Mouse (Mus musculus) brain, embryonic 18.5 days (tissue): ENCODE data around the gene Fkbp14.

Experiments
- DNase-seq: peaks from one replicate; pipeline ENCODE4 v3.0.0-alpha.2; 2012; ENCODE audit warnings: low read depth, low spot score

The Fkbp14 gene

GRCm38 (mm10) chr6:54597208-54597607 lies at the start of gene Fkbp14:
TSS of gene Fkbp14 (minus strand) at chr6:54597308.
- DNase-seq, result no peak

DNA sequence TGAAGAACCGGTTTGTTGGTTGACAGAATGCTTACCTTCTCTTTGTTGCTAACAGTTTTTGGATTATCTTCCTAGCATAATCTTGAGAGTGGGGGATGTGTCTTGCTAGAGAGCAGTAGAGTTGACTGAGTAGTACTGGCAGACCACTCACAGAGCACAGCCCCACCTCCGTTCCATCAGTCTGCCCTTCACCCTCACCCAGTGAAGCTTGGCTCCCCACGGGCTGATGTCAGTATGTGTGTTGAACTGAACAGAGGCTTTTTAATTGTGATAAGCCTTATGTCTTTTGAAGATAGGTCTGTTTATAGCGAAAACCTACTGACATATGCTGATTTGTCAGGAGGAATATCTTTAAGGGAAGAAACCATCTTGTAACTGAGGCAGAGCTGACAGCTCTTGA lies 46.1 kb upstream of the Fkbp14 start:
- no peak for DNase-seq

GRCm38 (mm10) chr6:54641953-54642352 lies 44.8 kb upstream of the Fkbp14 start:
- no peak for DNase-seq

GRCm38 (mm10) chr6:54639877-54640276 lies 42.8 kb upstream of the Fkbp14 start:
- DNase-seq, result no peak

GRCm38 (mm10) chr6:54631462-54631861 lies 34.4 kb upstream of the Fkbp14 start:
- peak; percentile 14 for DNase-seq

GRCm38 (mm10) chr6:54629734-54630133 lies 32.6 kb upstream of the Fkbp14 start:
- no peak for DNase-seq

- no peak for DNase-seq
Observed at GRCm38 (mm10) chr6:54628381-54628780, 31.3 kb upstream of the Fkbp14 start.

DNA sequence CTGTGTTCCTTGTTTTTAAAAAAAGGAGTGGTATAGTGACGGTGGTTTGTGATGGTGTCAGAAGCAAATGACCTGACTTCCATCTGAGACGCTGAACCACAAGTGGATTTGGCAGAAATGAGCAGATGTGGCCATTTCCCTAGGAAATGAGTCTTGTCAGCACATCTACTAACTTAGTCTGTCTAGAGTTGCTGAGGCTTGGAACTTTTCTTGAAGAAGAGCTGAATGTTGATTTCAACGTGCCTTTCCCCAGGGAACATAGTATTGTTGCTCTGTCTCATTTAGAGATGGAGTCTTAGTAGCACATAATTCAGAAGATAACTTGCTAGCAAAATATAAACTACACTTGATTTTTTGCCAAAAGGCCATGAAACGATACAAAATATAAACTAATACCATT lies 23.2 kb upstream of the Fkbp14 start:
- no peak for DNase-seq

DNA sequence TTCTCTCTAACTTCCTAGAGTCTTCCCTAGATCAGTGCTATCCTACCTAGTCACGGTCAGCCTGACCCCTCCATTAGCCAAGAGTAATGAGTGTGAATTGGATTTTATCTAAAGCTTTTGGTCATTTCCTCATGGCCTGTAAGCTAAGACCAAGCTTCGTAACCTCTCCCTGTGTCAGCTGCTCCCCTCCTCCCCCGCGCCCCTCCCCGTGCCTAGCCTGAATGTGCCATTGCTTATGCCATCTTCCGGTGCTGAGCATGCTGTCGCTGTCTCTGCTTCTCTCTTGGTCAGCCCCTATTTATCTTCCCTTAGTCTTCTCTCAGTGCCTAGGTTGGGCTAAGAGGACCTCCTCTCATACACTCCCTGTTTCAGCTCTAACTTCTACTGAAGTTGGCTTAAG lies 22.4 kb upstream of the Fkbp14 start:
- no peak for DNase-seq

DNA sequence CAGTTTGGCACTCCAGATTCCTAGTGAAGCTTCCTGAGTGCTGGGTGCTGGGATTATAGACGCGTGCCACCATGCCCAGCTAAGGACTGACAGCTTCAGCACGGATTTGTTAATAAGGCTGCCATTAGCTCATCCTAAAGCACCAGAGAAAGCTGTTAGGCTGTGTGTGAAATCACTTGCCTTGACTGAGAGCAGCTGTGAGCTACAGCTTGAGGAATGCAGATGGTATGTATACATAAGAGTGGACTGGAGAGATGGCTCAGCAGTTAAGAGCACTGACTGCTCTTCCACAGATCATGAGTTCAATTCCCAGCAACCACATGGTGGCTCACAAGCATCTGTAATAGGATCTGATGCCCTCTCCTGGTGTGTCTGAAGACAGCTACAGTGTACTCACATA lies 20.3 kb upstream of the Fkbp14 start:
- DNase-seq, result no peak

DNA sequence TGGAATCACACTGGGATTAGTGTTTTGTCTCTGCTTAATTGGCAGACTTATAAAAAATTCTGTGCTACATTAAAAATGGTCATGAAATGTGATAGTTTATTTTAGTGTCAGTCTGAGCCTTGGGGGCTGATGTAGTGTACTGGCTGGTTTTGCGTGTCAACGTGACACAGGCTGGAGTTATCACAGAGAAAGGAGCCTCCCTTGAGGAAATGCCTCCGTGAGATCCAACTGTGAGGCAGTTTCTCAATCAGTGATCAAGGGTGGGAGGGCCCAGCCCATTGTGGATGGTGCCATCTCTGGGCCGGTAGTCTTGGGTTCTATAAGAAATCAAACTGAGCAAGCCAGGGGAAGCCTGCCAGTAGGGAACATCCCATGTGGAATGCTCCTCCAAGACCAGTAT lies 9.1 kb upstream of the Fkbp14 start:
- DNase-seq, result no peak

- no peak for DNase-seq
Observed at GRCm38 (mm10) chr6:54604001-54604715, 7.0 kb upstream of the Fkbp14 start.

GRCm38 (mm10) chr6:54602891-54603290 lies 5.8 kb upstream of the Fkbp14 start:
- no peak for DNase-seq

DNA sequence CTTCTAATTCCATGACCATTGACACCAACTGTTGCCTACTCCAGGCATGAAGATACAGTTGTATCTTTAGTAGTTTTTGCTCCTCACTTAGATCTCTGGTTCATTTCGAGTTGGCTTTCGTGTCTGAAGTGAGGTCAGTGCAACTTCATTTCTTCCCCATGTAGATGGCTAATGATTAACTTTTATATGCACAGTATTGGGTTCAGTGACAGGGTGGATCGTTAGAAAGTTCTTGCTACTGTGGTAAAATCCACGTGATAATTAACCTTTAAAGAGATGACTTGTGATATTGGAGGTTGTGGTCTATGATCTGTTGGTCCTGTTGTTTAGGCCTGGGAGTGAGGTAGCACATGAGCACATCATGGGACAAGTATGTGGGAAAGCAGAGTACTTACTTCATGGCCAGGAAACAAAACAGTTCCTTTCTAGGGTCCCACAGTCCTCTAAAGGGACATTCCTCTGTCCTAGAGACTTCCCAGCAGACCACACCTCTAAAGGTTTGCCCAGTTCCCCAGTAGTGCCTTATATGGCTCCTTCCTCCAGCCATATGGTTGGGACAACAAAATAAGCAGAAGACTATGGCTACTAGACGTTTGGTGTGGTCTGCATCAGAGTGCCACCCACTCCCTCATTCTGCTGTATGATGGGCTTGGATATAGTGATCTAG lies 3.7 kb upstream of the Fkbp14 start:
- no peak for DNase-seq

GRCm38 (mm10) chr6:54597711-54598110 lies 603 bp upstream of the Fkbp14 start:
- DNase-seq, result no peak

GRCm38 (mm10) chr6:54595330-54595878 lies 1.7 kb downstream of the Fkbp14 start:
- no peak for DNase-seq

DNA sequence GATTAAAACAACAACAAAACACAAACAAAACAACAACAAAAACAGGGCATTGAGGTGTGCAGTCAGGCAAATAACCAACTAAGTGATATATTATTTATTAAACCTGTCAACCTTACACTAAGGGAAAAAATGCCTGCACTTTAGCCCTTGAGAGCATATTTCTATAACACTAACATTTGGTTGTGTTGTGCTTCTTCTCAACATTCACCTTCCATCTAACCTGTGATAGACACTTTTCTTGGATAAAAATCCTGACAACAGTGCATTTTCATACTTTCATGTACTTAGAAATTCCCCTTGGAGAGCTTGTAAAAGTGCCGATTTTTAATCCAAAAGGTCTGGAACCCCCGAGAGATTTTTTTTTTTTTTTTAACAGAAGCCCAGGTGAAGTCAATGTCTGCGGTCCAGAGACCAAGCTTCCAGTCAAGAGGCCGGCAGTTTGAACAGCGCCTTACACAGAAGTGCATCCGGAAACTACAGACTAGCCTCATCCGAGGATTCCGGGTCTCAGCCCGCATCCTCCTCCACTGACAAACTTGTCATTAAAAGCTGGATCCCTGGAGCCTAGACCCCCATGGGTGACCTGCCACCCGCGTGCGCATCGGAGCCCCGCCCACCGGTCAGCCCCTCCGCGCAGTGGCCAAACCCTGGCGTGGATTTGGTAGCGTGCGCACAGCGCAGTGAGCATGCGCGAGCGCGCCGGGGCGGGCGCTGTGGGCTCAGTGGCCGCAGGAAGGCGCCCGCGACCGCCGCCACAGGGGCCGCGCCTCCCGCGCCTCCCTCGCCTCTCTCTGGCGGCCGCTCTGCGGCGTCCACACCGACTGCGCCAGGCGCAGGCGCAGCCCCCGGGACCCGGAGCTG lies 2.4 kb downstream of the Fkbp14 start, which contains the start of gene Plekha8:
TSS of gene Plekha8 (plus strand) at position 643 of the 861 bp plus-strand sequence.
- DNase-seq, result peak; percentile 75

GRCm38 (mm10) chr6:54593766-54594468 lies 3.2 kb downstream of the Fkbp14 start:
- no peak for DNase-seq

DNA sequence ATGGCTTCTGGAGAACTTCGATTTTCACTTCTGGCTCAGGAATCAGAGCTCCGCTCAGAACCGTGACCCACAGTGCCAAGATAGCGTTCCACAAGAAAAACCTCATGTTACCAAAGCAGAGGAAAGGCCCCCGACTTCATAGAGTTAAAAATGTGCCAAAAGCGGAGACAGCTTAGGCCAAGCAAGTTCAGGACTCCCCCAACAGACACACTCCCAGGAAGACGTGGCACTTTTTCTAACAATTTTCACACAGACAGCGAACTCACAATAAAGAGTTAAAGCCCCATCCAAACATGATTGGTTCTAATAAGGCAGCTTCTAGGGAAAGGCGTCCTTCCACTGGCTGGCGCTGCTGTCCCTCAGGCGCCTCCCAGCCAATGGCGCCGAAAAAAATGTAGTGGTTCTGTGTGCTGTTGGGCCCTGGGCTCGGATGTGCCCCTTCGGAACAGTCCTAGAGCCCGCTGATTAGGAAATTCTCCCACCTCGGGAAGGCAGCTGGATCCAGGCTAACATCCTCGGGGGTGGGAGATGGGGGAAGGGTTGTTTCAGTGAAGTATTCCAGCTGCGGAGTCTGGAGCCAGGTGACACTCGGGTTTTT lies 4.1 kb downstream of the Fkbp14 start:
- peak; percentile 85 for DNase-seq

DNA sequence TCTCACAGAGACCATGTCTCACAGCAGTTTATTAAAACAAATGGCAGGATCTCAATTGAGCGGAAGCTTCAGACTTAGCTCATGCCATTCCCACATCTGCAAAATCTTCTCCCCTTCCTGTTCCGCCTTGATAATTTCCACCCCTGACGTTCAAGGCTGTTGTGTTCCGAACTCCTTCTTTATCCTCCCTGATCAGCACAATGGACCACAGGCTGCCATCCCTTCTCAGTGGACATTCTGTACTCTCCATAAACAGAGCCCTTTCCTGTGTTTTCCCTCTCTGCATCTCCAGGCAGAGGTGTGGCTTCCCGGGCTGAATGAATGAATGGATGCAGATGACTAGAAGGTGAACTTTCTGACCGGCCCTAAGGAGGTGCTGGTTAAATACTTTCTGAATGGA lies 5.3 kb downstream of the Fkbp14 start:
- no peak for DNase-seq

DNA sequence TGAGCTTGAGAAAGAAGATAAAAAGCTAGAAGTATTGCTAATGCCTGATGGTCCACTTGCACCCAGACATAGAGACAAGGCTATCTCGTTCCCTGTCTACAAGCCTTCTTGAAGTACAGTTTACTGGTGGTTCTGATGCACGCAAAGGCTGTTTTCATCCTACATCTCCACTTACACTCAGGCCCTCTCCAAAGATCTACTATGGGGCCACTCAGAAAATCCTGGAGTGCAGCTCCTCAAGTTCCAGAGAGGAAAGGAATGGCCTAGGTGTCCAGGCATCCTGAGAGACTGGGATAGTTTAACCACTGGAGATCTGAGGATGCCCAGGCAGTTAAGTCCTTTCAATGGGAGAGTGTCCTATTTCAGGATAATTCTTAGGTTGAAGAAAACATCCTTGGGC lies 6.4 kb downstream of the Fkbp14 start:
- DNase-seq, result no peak
